Comparison of ENCODE assay signal across 18 mouse cellular contexts in the genomic region with DNA sequence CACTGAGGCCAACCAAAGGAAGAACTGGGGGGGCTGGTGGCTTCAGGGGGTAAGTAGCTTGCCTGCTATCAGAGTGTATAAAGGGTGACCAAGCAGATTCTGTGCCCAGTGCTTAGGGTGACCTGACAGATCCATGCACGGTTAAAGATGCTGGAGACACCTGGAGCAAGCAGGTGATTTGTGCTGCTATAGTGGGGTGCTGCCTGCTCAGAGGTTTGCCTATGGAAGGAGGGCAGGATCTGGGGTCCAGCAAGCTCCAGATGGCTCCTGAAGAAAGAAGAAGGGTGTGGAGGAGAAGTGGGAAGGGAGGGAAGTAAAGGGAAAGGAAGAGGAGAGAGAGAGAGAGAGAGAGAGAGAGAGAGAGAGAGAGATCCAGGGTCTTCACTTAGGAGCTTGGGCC.
"Had no signal": no experiment of that assay in that cellular context is flagged by ENCODE, and none has a peak within 500 bp of the region (broad histone marks: within the 10 kb centered on the region; RNA-seq: fewer than 3 reads in every experiment).

No protein-coding gene starts in this region.

- DNase-seq: lung, adult 18-20 months; lung, embryonic 14.5 days; lung, postnatal 10 days; lung, postnatal 4 days; midbrain, embryonic 14.5 days; retina, postnatal 1 day; right cerebral cortex, adult 18-20 months; right cerebral cortex, postnatal 25 days; right cerebral cortex, postnatal 4 days; spleen, adult 18-20 months; thymus, adult 18-20 months; thymus, postnatal 14 days; thymus, postnatal 36 days had no signal

- H3K27ac ChIP-seq: liver, embryonic 14.5 days; midbrain, embryonic 12.5 days; neural tube, embryonic 13.5 days; neural tube, embryonic 15.5 days had no signal

- H3K4me2 ChIP-seq: lung, embryonic 14.5 days; midbrain, embryonic 12.5 days; neural tube, embryonic 13.5 days; neural tube, embryonic 15.5 days had no signal

- H3K9me3 ChIP-seq: midbrain, embryonic 12.5 days; neural tube, embryonic 13.5 days; neural tube, embryonic 15.5 days had no signal

- H3K36me3 ChIP-seq: midbrain, embryonic 12.5 days; neural tube, embryonic 13.5 days; neural tube, embryonic 15.5 days had no signal

- H3K9ac ChIP-seq: liver, embryonic 14.5 days; lung, embryonic 14.5 days; neural tube, embryonic 13.5 days; neural tube, embryonic 15.5 days had no signal

- H3K27me3 ChIP-seq: neural tube, embryonic 13.5 days; neural tube, embryonic 15.5 days had no signal

- H3K4me3 ChIP-seq: midbrain, embryonic 12.5 days; myocyte; neural tube, embryonic 13.5 days; neural tube, embryonic 15.5 days had no signal
